Mouse (Mus musculus): ENCODE results near the gene March9. TPM values are rescaled to one million over a fixed set of nuclear protein-coding genes. Genes with fewer than 3 reads are reported as not detected.
A peak's percentile ranks its signal among the peaks of the same experiment; 100 is the strongest.

March9 gene
- polyA plus RNA-seq, 1 experiment from 2014 or later, result 0.12 TPM

GRCm38 (mm10) chr10:127048608-127049394 lies 11.2 kb downstream of the March9 start:
- Histone ChIP-seq H3K27ac (ENCODE audit: low read length) (no peak overlapping the region), H3K27me3 (ENCODE audit: control insufficient read depth, insufficient read depth, low read length) (peaks cover 44% of the 10 kb centered on the region), H3K9me3 (replicated peaks; ENCODE audit: control insufficient read depth, low read length) (no peaks in the 10 kb centered on the region), H3K36me3 (ENCODE audit: control insufficient read depth, insufficient read depth) (0 out of 2 replicates have a peak, but pooled peaks cover 2% of the 10 kb centered on the region), H3K4me1 (ENCODE audit: control insufficient read depth, insufficient read depth, low read length) (peaks cover 8% of the 10 kb centered on the region), H3K4me3 (ENCODE audit: low read length) (peak overlapping the region; percentile 29), H3K4me2 (ENCODE audit: low read depth, low read length) (peak overlapping the region; percentile 48), H3K9ac (ENCODE audit: low read length) (no peak overlapping the region)
- ATAC-seq (replicated peaks; ENCODE audit: extremely low read depth, insufficient read depth, low FRiP score), result no peak
- 5% methylated on average over 35 of the region's 35 CpGs for WGBS

DNA sequence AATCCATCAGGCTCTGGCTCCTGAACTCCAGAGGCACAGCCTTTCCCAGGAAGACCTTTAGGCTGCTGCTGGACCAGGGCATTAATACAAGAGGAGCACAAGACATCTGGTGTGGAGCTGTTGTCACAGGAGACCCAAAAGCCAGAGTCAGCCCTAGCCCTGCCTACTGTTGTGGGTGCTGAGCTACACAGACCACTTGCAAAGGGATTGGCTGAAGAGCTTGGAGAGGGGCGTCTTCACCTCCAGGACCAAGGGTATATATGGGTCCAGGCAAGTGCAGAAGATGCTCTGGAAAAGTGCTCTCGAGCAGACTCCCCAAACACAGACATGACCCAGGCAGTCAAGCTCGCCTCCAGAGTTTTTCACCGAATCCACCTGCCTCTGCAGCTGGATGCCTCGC lies 12.0 kb downstream of the March9 start, which contains the start of gene Cyp27b1:
Gene Cyp27b1 (plus strand): TSS at position 297 of the 400 bp plus-strand sequence.
- Histone ChIP-seq H3K9ac (ENCODE audit: low read length) (no peak within 1 kb of the TSS), H3K27ac (ENCODE audit: low read length) (no peak within 1 kb of the TSS), H3K4me1 (ENCODE audit: control insufficient read depth, insufficient read depth, low read length) (peaks cover 8% of the 10 kb centered on the region), H3K4me3 (ENCODE audit: low read length) (peak within 1 kb of the TSS; percentile 29), H3K36me3 (ENCODE audit: control insufficient read depth, insufficient read depth) (0 out of 2 replicates have a peak, but pooled peaks cover 2% of the 10 kb centered on the region), H3K9me3 (replicated peaks; ENCODE audit: control insufficient read depth, low read length) (no peaks in the 10 kb centered on the region), H3K4me2 (ENCODE audit: low read depth, low read length) (peak within 1 kb of the TSS; percentile 48), H3K27me3 (ENCODE audit: control insufficient read depth, insufficient read depth, low read length) (peaks cover 44% of the 10 kb centered on the region)
- WGBS, result 27% methylated on average over 5 of the region's 5 CpGs
- no peak for ATAC-seq (replicated peaks; ENCODE audit: extremely low read depth, insufficient read depth, low FRiP score)

DNA sequence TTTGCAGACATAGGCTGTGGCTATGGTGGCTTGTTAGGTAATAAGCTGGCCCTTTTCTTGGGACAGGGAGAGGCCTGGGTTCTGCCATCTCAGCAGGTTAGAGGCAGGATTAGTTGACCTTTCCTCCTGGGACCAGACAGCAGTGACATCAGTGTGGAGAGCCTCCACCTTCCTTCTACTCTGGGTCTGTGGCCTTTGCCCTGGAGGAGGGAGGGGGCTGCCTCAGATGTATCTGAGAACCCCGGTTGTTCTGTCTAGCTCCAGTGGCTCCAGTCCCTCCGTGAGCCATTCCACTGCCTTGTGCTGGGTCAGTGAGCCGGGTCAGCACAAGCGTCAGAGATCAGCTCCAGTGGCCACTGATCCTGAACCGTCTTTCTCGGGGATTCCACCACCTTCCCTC lies 16.8 kb downstream of the March9 start:
- H3K27ac ChIP-seq (ENCODE audit: low read length), result no peak overlapping the region
- ATAC-seq (replicated peaks; ENCODE audit: extremely low read depth, insufficient read depth, low FRiP score), result no peak
- 0 out of 2 replicates have a peak, but pooled peaks cover 2% of the 10 kb centered on the region for H3K36me3 ChIP-seq (ENCODE audit: control insufficient read depth, insufficient read depth)
- no peaks in the 10 kb centered on the region for H3K9me3 ChIP-seq (replicated peaks; ENCODE audit: control insufficient read depth, low read length)
- H3K4me2 ChIP-seq (ENCODE audit: low read depth, low read length), result no peak overlapping the region; the same call in 1 of the 2 replicates
- peaks cover 9% of the 10 kb centered on the region for H3K27me3 ChIP-seq (ENCODE audit: control insufficient read depth, insufficient read depth, low read length)
- H3K9ac ChIP-seq (ENCODE audit: low read length), result no peak overlapping the region
- WGBS, result 85% methylated on average over 6 of the region's 6 CpGs
- no peak overlapping the region for H3K4me3 ChIP-seq (ENCODE audit: low read length)
- H3K4me1 ChIP-seq (ENCODE audit: control insufficient read depth, insufficient read depth, low read length), result peaks cover 10% of the 10 kb centered on the region

DNA sequence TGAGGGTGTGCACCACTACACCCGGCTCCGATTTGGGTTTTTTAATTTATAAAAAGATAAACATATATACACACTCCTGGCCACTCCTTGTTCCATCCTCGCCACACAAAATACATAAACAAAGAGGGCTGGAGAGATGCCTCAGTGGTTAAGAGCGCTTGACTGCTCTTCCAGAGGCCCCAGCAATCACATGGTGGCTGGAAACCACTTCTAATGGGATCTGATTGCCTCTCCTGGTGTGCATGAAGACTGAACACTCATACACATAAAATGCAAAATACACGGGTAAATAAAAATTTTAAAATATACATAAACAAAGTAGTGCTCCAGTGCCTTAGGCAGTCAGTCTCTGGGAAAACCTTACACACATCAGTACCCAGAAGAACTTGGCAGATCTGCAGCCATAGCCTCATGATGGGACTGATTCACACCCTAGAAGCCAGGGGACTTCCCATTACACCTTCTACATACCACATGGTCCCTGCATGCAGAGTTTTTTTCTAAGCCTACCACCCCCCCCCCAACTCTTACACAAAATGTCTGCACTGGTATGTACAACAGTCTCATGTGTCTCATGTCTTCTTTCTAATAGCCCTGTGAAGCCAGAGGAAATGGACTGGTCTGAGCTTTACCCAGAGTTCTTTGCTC lies 17.4 kb downstream of the March9 start:
- Histone ChIP-seq H3K4me2 (ENCODE audit: low read depth, low read length) (peak overlapping the region; percentile 100), H3K27ac (ENCODE audit: low read length) (no peak overlapping the region; the same call in 1 of the 2 replicates), H3K4me3 (ENCODE audit: low read length) (peak overlapping the region; percentile 99), H3K9me3 (replicated peaks; ENCODE audit: control insufficient read depth, low read length) (no peaks in the 10 kb centered on the region), H3K4me1 (ENCODE audit: control insufficient read depth, insufficient read depth, low read length) (peaks cover 10% of the 10 kb centered on the region), H3K36me3 (ENCODE audit: control insufficient read depth, insufficient read depth) (0 out of 2 replicates have a peak, but pooled peaks cover 2% of the 10 kb centered on the region), H3K9ac (ENCODE audit: low read length) (peak overlapping the region; percentile 84), H3K27me3 (ENCODE audit: control insufficient read depth, insufficient read depth, low read length) (peaks cover 3% of the 10 kb centered on the region)
- WGBS, result 17% methylated on average over 5 of the region's 5 CpGs
- ATAC-seq (replicated peaks; ENCODE audit: extremely low read depth, insufficient read depth, low FRiP score), result no peak

DNA sequence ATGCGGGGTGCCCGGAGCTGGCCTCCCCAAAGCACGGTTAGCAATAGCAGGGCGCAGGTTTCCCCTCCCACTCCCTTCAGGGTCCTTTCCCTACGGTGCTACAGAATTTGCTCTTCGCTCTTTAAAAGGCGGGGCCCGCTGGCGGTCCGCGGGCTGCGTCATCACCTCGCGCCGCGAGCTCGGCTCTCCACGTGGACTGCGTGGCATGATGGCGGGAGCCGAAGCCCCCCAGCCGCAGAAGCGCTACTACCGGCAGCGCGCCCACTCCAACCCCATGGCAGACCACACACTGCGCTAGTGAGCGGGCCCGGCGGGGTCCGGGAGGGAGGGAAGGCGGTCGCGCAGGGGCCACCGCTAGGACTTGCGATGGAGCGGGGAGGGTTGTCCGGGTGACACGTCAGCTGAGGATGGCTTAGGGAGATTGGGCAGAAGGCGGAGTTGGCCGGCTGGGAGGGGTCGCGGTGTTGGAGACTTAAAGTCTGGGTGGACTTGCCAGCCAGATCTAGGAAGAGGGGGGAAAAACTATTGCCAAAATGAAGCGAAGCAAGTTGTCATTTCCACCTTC lies 18.1 kb downstream of the March9 start:
- Histone ChIP-seq H3K27me3 (ENCODE audit: control insufficient read depth, insufficient read depth, low read length) (no peaks in the 10 kb centered on the region), H3K4me2 (ENCODE audit: low read depth, low read length) (peak overlapping the region; percentile 100), H3K9me3 (replicated peaks; ENCODE audit: control insufficient read depth, low read length) (no peaks in the 10 kb centered on the region), H3K27ac (ENCODE audit: low read length) (peak overlapping the region; percentile 71), H3K9ac (ENCODE audit: low read length) (peak overlapping the region; percentile 84), H3K4me1 (ENCODE audit: control insufficient read depth, insufficient read depth, low read length) (peaks cover 10% of the 10 kb centered on the region), H3K4me3 (ENCODE audit: low read length) (peak overlapping the region; percentile 99), H3K36me3 (ENCODE audit: control insufficient read depth, insufficient read depth) (0 out of 2 replicates have a peak, but pooled peaks cover 2% of the 10 kb centered on the region)
- ATAC-seq (replicated peaks; ENCODE audit: extremely low read depth, insufficient read depth, low FRiP score), result peak; percentile 83
- WGBS, result under 1% methylated on average over 44 of the region's 44 CpGs

DNA sequence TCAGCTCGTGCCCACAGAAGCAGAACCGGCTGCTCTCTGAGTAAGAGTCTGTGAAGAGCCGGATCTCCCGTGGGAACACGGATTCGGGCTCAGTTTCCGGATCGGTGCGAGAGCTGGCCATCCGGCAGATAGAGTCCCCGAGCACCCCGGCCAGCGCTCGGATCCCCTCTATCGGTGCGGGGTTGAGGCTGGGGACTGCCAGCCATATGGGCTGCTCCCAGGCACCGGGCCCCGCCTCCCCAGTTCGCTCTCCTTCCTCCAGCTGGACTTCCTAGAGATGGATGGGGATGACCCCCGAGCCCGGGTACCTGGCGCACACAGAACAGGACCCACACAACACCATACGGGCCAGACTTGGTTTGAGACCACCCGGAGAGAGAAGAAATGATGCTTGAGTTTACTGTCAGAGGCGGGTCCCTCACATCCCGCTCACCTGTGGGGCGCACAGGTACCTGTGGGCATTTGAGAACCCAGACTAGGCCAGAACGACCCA lies 18.7 kb downstream of the March9 start, which contains the start of the genes Mettl1 and Eef1akmt3:
Gene Mettl1 (plus strand): TSS at position 141 of the 493 bp plus-strand sequence.
Gene Eef1akmt3 (minus strand): TSS at position 240 of the 493 bp plus-strand sequence.
- 0 out of 2 replicates have a peak, but pooled peaks cover 2% of the 10 kb centered on the region for H3K36me3 ChIP-seq (ENCODE audit: control insufficient read depth, insufficient read depth)
- no peaks in the 10 kb centered on the region for H3K27me3 ChIP-seq (ENCODE audit: control insufficient read depth, insufficient read depth, low read length)
- H3K27ac ChIP-seq (ENCODE audit: low read length), result peak within 1 kb of the TSS; percentile 71
- 0% methylated on average over 28 of the region's 28 CpGs for WGBS
- peak; percentile 42 for ATAC-seq (replicated peaks; ENCODE audit: extremely low read depth, insufficient read depth, low FRiP score)
- H3K4me2 ChIP-seq (ENCODE audit: low read depth, low read length), result peak within 1 kb of the TSS; percentile 100
- peaks cover 10% of the 10 kb centered on the region for H3K4me1 ChIP-seq (ENCODE audit: control insufficient read depth, insufficient read depth, low read length)
- peak within 1 kb of the TSS; percentile 84 for H3K9ac ChIP-seq (ENCODE audit: low read length)
- H3K4me3 ChIP-seq (ENCODE audit: low read length), result peak within 1 kb of the TSS; percentile 99
- no peaks in the 10 kb centered on the region for H3K9me3 ChIP-seq (replicated peaks; ENCODE audit: control insufficient read depth, low read length)

DNA sequence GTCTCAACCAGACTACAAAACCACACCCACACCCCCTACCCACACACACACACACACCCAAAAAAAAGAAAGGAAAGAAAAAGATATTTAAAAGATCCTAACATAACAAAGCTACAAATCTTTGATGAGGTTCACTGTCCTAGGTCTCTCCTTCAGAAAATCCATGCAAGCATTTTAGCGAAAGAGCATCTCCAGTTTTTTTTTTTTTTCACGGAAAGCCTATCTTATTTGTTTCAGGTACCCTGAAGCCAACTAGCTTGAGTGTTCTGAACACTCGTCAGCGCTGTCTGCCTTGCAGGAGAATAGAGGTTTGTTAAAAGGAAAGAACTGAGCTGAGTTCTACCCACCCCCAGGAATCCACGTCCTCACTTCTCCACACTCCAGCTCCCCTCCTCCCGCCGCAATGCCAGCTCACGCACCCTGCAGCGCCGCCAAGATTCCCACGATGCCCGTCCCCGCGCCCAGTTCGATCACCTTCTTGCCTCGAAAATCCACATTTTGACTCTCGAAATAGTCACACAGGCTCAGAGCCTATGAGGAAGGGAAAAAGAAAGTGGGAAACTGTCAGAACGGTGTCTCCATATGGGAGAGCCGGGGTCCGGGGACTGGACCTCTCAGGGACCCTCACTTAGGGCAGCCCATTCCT lies 19.3 kb downstream of the March9 start:
- peaks cover 10% of the 10 kb centered on the region for H3K4me1 ChIP-seq (ENCODE audit: control insufficient read depth, insufficient read depth, low read length)
- H3K36me3 ChIP-seq (ENCODE audit: control insufficient read depth, insufficient read depth), result 0 out of 2 replicates have a peak, but pooled peaks cover 2% of the 10 kb centered on the region
- H3K27ac ChIP-seq (ENCODE audit: low read length), result peak overlapping the region; percentile 14; the same call in 1 of the 2 replicates
- H3K4me3 ChIP-seq (ENCODE audit: low read length), result peak overlapping the region; percentile 99
- H3K27me3 ChIP-seq (ENCODE audit: control insufficient read depth, insufficient read depth, low read length), result no peaks in the 10 kb centered on the region
- ATAC-seq (replicated peaks; ENCODE audit: extremely low read depth, insufficient read depth, low FRiP score), result no peak
- H3K9ac ChIP-seq (ENCODE audit: low read length), result peak overlapping the region; percentile 84
- WGBS, result 2% methylated on average over 20 of the region's 20 CpGs
- H3K4me2 ChIP-seq (ENCODE audit: low read depth, low read length), result peak overlapping the region; percentile 100
- no peaks in the 10 kb centered on the region for H3K9me3 ChIP-seq (replicated peaks; ENCODE audit: control insufficient read depth, low read length)

DNA sequence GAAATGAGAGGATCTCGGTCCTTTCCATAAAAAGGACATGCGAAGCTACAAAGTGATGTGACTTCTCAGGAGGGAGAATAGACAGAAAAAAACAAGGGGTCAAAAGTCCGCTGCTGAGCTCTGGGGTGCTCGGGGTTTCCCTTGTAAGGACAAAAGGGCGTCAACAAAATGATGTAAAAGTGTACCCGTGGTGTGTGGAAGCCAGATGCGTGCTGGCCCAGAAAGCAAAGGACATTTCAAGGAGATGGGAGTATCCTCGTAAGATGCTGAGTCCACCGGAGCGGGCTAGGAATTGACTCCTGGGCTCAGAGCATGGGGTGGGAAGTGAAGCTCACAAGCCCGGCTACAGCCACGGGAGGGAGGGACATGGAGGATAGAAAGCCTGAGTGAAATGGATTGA lies 22.3 kb downstream of the March9 start:
- no peaks in the 10 kb centered on the region for H3K36me3 ChIP-seq (ENCODE audit: control insufficient read depth, insufficient read depth)
- H3K9ac ChIP-seq (ENCODE audit: low read length), result no peak overlapping the region
- no peak overlapping the region for H3K4me3 ChIP-seq (ENCODE audit: low read length)
- 66% methylated on average over 12 of the region's 12 CpGs for WGBS
- no peak overlapping the region for H3K27ac ChIP-seq (ENCODE audit: low read length)
- H3K27me3 ChIP-seq (ENCODE audit: control insufficient read depth, insufficient read depth, low read length), result no peaks in the 10 kb centered on the region
- no peaks in the 10 kb centered on the region for H3K9me3 ChIP-seq (replicated peaks; ENCODE audit: control insufficient read depth, low read length)
- no peak for ATAC-seq (replicated peaks; ENCODE audit: extremely low read depth, insufficient read depth, low FRiP score)
- H3K4me2 ChIP-seq (ENCODE audit: low read depth, low read length), result no peak overlapping the region
- peaks cover 7% of the 10 kb centered on the region for H3K4me1 ChIP-seq (ENCODE audit: control insufficient read depth, insufficient read depth, low read length)

Measured in heart, embryonic 16.5 days (tissue).